Mouse (Mus musculus) naive thymus-derived CD4-positive, alpha-beta T cell, adult 2 months (primary cell): ENCODE measurements around the gene Tgfb3.

Source experiments
- DNase-seq: peaks from one replicate; pipeline ENCODE4 v3.0.0-alpha.2; 2011; ENCODE audit warnings: low read depth

Gene Tgfb3

GRCm38 (mm10) chr12:86078176-86078552 lies 677 bp downstream of the Tgfb3 start:
- no peak for DNase-seq

DNA sequence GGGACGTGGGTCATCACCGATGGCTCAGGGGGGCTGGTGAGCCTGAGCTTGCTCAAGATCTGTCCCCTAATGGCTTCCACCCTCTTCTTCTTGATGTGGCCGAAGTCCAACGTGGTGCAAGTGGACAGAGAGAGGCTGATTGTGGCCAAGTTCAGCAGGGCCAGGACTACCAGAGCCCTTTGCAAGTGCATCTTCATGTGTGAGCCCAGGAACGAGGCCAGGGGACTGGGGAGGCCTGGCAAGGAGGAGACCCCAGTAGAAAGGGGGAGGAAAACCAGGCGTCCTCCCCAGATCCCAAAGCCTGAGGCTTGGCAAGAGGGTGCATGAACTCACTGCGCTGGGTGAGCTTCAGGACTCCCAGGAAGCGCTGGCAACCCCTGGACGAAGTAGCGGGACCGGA lies 1.1 kb downstream of the Tgfb3 start:
- no peak for DNase-seq

GRCm38 (mm10) chr12:86077322-86077721 lies 1.5 kb downstream of the Tgfb3 start:
- DNase-seq = no peak

- no peak for DNase-seq
Measured at GRCm38 (mm10) chr12:86076321-86076901, 2.4 kb downstream of the Tgfb3 start.

DNA sequence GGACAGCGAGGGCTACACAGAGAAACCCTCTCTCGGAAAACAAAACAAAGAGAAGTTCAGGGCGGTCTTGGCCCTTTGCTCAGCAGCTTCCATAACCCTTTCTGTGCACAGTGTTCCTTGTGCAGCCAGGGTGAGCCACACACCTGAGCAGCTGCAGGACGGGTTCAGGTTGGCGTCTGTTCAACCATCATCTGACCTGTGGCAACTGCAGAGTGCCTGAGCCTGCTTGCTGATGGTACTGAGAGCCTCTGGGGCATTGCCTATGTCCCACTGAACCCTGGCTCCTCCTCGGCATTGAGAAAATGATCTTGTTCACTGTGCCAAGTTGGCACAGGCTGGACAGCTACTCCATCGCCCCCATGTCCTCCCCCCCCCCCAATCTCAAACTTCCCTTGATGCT lies 3.5 kb downstream of the Tgfb3 start:
- DNase-seq = no peak

DNA sequence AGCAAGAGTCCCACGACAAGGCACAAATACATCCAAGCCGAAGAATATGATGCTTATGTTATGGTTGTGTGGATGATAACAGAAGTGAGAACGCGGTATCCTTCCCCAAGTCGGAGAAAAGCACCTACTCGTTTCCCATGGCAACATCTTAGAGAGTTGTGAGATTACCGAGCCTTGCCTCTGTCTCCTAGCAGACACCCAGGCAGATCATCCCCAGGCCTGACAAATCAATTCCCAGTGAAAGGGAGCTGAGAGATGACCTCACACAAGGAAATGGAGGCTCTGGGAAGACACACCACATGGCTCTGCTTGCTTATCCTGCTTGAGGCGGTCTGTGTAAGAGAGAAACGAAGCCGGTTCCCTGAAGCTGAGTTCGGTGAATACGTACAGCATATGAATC lies 4.2 kb downstream of the Tgfb3 start:
- DNase-seq = no peak

GRCm38 (mm10) chr12:86071432-86071831 lies 7.4 kb downstream of the Tgfb3 start:
- no peak for DNase-seq

- DNase-seq = no peak
Measured at GRCm38 (mm10) chr12:86064796-86065195, 14.0 kb downstream of the Tgfb3 start.

DNA sequence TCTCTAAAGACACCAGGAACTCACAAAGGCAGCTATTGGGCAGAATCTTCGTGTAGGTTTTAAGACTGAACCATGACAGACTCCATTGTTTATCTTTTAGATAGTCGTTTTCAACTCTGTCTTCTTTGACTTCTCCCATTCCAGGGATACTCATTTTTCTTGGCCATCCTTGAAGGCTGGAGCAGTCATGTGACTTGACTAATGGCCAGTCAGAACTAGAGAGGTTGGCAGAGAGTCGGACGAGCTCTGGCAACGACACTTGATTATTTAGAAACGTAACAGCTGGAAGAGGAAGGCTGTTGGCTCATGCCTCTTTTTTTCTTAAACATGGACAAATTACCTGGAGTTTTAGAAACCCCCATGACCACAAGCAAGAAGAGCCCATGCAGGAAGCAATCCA lies 19.5 kb downstream of the Tgfb3 start:
- no peak for DNase-seq

DNA sequence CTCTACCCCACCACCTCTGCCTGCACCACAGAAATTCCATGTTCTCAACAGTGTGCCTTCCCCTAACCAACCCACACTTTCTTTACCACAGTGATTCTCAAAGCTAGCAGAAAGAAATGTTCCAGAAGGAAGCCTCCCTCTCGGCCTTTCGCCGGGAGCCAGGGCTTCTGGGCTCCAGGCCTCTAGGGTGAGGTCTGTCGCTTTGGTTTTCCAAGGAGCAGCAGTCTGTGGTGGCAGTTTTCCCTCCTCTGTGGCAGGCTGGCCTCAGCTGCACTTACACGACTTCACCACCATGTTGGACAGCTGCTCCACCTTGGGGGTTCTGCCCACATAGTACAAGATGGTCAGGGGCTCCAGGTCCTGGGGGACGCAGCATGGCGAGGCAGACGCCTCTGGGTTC lies 21.3 kb downstream of the Tgfb3 start:
- no peak for DNase-seq

DNA sequence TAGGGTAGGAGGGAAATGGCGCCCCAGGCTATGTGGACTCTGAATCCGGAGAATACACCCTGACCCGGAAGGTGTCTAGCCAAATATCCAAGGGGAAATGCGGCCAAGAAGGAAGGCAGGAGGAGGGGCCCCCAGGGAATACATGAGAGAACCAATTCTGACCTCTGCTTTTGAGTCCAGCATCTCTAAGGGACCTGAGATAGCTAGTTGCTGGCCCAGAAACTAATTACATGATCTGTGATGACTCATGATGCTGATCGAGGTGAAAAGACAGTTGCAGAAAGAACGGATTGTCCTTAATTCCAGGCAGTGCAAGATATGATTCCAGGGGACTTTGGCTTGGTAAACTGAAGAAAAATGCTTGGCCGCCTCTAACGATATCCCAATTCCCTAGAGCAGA lies 21.9 kb downstream of the Tgfb3 start:
- no peak for DNase-seq

GRCm38 (mm10) chr12:86055306-86055705 lies 23.5 kb downstream of the Tgfb3 start:
- no peak for DNase-seq

- no peak for DNase-seq
Measured at GRCm38 (mm10) chr12:86051477-86051876, 27.4 kb downstream of the Tgfb3 start.

DNA sequence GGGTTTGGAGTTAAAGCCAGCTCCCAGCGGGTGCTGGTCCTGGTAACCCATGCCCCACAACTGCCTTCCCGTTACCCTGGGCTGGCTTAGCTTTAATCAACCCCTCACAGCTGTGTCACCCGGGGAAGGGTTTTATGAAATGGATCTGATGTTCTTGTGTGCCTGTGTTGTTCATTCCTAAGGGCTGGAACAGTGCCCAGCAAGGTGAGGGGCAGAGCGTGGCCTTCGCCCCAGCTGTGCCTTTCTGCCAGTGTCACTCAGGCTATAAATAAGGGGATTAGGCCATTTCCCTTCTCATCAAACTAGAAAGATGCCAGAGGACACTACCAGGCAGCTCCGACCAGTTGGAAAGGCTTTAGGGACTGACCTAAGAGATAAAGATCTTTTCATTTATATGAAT lies 29.0 kb downstream of the Tgfb3 start:
- no peak for DNase-seq

DNA sequence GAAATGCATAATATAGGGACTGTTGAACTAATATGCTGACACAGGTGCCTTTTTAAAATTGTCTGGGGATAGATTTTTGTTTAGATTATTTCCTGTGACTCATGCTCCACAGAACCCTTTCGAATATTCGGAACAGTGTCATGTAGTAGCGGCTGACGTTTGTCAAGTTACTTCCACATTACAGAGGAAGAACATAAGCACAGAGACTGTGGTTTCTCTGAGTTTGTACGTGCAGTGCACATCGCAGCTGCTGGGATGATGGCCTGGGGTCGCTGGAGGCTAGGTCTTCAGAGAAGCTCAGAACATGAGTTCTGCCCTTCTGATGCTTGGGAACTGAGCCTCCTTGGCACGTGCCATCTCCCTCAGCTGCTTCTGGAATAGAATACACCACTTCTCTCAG lies 31.5 kb downstream of the Tgfb3 start:
- DNase-seq = peak; percentile 74

DNA sequence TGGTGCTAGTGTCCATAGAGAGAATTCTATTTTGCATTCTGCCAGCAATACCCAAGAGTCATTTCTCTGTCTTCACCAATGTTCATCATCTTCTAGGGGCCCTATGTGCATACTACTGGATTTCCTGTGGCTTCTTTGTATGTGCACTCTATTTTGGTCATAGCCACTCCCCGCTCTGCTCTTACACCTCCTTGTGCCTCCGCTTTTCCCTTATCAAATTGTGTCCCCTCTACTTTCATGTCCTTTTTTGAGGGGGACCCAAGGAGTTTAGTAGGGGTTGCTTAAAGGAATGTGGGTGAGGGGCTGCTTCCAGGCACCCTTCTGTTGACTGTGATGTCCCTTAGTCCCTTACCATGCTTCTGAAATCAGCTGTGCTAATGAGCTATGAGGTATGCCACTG lies 32.1 kb downstream of the Tgfb3 start:
- DNase-seq = peak; percentile 53

DNA sequence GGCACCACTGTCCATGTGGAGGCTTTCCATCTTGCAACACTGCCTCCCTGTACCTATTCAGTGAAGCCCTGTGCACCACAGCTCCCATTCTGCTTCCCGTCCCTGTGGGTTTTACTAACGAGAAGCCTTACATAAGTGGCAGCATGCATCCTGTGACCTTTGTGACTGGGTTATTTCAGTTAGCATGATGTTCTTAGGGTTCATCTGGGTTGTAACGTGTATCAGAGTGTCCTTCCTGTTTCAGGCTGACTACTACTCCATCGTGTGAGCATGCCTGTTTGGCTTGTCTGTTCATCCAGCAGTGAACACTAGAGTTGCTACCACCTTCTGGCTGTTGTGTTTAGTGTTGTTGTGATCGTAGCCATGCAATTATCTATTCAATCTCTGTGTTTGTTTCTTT lies 32.7 kb downstream of the Tgfb3 start:
- DNase-seq = peak; percentile 77

- DNase-seq = no peak
Measured at GRCm38 (mm10) chr12:86039751-86040150, 39.1 kb downstream of the Tgfb3 start.

- no peak for DNase-seq
Measured at GRCm38 (mm10) chr12:86039078-86039477, 39.8 kb downstream of the Tgfb3 start.

- DNase-seq = no peak
Measured at GRCm38 (mm10) chr12:86037235-86037921, 41.5 kb downstream of the Tgfb3 start.

GRCm38 (mm10) chr12:86036368-86037166 lies 42.3 kb downstream of the Tgfb3 start:
- no peak for DNase-seq

GRCm38 (mm10) chr12:86035586-86035985 lies 43.3 kb downstream of the Tgfb3 start:
- DNase-seq = no peak

GRCm38 (mm10) chr12:86030932-86031331 lies 47.9 kb downstream of the Tgfb3 start:
- DNase-seq = no peak
